Mouse (Mus musculus): ENCODE results near the gene Olfr1138.

Gene Olfr1138

GRCm38 (mm10) chr2:87739878-87740277, at the start of gene Olfr1138:
TSS of gene Olfr1138 (minus strand) at chr2:87739978.
- DNase-seq (ENCODE audit: low spot score in 2 of 2): no peak

GRCm38 (mm10) chr2:87779183-87779582, 39.4 kb upstream of the Olfr1138 start, which contains the start of gene Olfr152:
TSS of gene Olfr152 (plus strand) at chr2:87779483.
- DNase-seq (ENCODE audit: low spot score in 2 of 2): no peak

- no peak for DNase-seq (ENCODE audit: low spot score in 2 of 2)
These were observed 36.4 kb upstream of the Olfr1138 start for GRCm38 (mm10) chr2:87776143-87776542.

GRCm38 (mm10) chr2:87753891-87754290, 14.1 kb upstream of the Olfr1138 start, which contains the start of gene Olfr1141:
TSS of gene Olfr1141 (minus strand) at chr2:87753991.
- DNase-seq (ENCODE audit: low spot score in 2 of 2): no peak

- DNase-seq (ENCODE audit: low spot score in 2 of 2): no peak
These were observed 3.7 kb upstream of the Olfr1138 start, which contains the start of gene Olfr1140 for GRCm38 (mm10) chr2:87743452-87743851. TSS of gene Olfr1140 (plus strand) at chr2:87743752.

GRCm38 (mm10) chr2:87713079-87713478, 26.7 kb downstream of the Olfr1138 start, which contains the start of gene Olfr1137:
TSS of gene Olfr1137 (minus strand) at chr2:87713179.
- DNase-seq (ENCODE audit: low spot score in 2 of 2): no peak

- DNase-seq (ENCODE audit: low spot score in 2 of 2): no peak
These were observed 45.9 kb downstream of the Olfr1138 start, which contains the start of gene Olfr1136 for GRCm38 (mm10) chr2:87693847-87694246. TSS of gene Olfr1136 (minus strand) at chr2:87693947.

Data from cerebellum, postnatal 4 days (tissue).